Mouse (Mus musculus) brain, embryonic 14.5 days (tissue): ENCODE data around the gene Ctc1.

ENCODE experiments used
- CTCF ChIP-seq: fragments of 200-500 bp; IDR thresholded peaks from 2 replicates; pipeline ENCODE4 v1.5.1; 2012; ENCODE audit warnings: inconsistent platforms, mild to moderate bottlenecking, moderate library complexity, borderline replicate concordance; ENCODE audit not compliant: insufficient read depth, insufficient read length; ENCODE audit errors: extremely low read depth
- POLR2A ChIP-seq: fragments of 200-500 bp; IDR thresholded peaks from 2 replicates; pipeline ENCODE4 v1.6.1; 2012; ENCODE audit warnings: mild to moderate bottlenecking, inconsistent platforms, borderline replicate concordance; ENCODE audit not compliant: poor library complexity, insufficient read depth, insufficient read length, severe bottlenecking; ENCODE audit errors: extremely low read depth

DNA sequence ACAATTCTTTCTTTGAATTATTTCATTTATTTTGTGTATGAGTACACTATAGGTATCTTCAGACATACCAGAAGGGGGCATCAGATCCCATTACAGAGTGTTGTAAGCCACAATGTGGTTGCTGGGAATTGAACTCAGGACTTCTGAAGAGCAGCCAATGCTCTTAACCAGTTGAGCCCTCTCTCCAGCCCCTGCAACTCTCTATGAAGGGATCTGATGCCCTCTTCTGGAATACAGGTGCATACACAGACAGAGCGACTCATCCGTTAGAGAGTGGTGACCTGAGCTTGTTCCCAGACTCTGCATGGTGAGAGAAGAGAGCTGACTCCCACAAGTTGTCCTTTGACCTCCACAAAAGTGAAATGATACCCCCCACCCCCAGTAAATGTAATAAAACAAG lies 13.1 kb downstream of the Ctc1 start:
- TF ChIP-seq CTCF, result no peak
- no peak for TF ChIP-seq POLR2A
